Mouse (Mus musculus): ENCODE measurements around the gene Krtap5-4.

GRCm38 (mm10) chr7:142316558-142316957, 13.2 kb downstream of the Krtap5-4 start:
- no peak for TF ChIP-seq CTCF (IDR thresholded peaks at IDR 0.05; ENCODE audit: control insufficient read depth, insufficient read depth, insufficient read length)
- TF ChIP-seq MAX (IDR thresholded peaks at IDR 0.05), result no peak
